Mouse (Mus musculus) R1 (cell line): ENCODE measurements around the gene Wdr90.
"Not testable (repeated sequence)": the region's sequence is repeated elsewhere in the genome, so short reads cannot be mapped to it uniquely, and the experiment has no call there.

Experiments used
- DNase-seq: peaks from one replicate; pipeline ENCODE4 v3.0.0-alpha.2; 2018; ENCODE audit warnings: low read depth, low spot score

Gene Wdr90

DNA sequence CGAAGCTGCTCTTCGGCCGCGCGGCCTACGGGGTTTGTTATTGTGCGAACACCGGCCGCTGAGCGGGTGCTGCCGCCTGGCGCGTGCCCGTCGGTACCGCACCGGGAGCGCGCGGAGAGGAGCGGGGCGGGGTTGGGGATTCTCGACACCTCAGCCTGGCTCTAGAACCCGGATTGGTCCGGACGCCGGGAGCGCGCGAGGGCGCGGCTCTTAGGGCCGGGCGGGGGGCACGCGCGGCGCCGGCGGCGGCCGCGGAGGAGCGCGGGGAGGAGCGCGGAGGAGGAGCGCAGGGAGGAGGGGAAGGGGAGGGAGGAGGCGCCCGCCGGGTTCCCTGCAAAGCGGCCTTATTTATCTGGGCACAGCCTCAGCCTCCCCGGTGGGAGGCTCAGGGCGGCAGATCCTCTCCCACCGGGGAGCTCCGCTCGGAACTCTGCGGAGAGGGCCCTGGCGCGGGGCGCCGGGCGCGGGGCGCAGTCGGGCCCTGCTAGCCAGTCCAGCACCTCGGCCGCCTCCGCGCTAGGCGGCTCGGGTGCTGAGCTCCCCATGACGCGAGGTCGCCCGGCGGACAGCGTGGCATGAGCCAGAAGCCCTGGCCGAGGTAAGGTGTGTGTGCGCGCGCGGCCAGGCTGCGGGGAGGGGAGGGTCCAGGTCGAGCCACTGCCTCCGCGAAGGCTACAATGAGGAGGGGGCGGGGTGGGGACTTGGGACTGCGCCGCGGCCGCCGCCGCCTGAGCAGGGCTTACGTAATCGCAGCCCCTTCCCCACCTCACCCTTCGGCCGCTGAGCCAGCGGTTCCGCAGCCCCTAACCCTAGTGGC is 52.3 kb downstream of the Wdr90 start, which contains the start of gene Fbxl16:
Gene Fbxl16, plus strand, starts transcription at position 297 of the 817 bp plus-strand sequence.
- peak; percentile 92 for DNase-seq

DNA sequence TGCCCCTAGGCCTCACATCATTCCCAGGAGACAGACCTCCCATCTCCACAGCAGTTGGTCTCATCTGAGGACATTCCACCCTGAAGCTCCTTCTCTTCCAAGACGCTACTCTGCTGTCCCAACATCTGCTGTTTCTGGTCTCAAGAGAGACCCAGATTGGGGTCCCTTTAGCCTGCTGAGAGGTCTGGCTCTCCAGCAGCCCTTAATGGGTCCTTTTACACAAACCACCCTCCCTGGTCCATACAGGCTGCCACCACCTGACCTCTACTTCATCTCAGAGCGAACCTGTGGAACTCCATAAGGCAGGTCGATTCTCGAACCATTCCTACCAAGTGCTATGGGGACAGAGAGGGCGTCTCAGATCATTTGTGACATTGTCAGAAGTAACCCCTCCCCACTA is 53.3 kb downstream of the Wdr90 start:
- no peak for DNase-seq

GRCm38 (mm10) chr17:25807452-25807851 is 53.8 kb downstream of the Wdr90 start:
- DNase-seq: not testable (repeated sequence)

DNA sequence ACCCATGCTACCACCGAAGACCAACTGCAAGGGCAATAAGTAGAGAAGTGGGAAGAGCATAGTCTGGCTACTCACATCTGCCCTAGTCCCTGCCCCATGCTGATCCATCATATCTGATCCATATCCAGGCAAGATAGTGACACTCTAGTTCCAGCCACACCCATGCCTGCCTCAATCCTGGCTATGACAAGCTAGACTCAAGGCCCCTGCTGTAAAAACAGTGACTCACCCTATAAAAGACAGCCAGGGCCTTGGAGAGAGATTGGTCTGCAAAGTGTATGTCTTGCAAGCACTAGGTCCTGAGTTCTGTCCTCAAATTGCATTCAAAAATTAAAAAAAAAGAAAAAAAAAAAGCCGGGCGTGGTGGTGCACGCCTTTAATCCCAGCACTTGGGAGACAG is 54.8 kb downstream of the Wdr90 start:
- DNase-seq: no peak

- DNase-seq: peak; percentile 59
Observed at GRCm38 (mm10) chr17:25802825-25803517, 58.3 kb downstream of the Wdr90 start.

- peak; percentile 84 for DNase-seq
Observed at GRCm38 (mm10) chr17:25801029-25801428, 60.3 kb downstream of the Wdr90 start.

- DNase-seq: peak; percentile 90
Observed at GRCm38 (mm10) chr17:25796951-25797369, 64.3 kb downstream of the Wdr90 start, which contains the start of gene Metrn. Gene Metrn (minus strand): TSS chr17:25797136.

- DNase-seq: peak; percentile 32
Observed at GRCm38 (mm10) chr17:25796211-25796771, 65.0 kb downstream of the Wdr90 start.

GRCm38 (mm10) chr17:25795609-25796092 is 65.7 kb downstream of the Wdr90 start, which contains the start of gene AC134908.4:
Gene AC134908.4 (minus strand): TSS chr17:25795659.
- no peak for DNase-seq

GRCm38 (mm10) chr17:25794998-25795397 is 66.3 kb downstream of the Wdr90 start:
- DNase-seq: no peak
